Mouse (Mus musculus): ENCODE data around the gene Mcf2l.

Mcf2l gene

GRCm38 (mm10) chr8:12915187-12916006, 41.8 kb downstream of the Mcf2l start:
- DNase-seq: peak; percentile 69

- peak; percentile 45 for DNase-seq
Observed at GRCm38 (mm10) chr8:12916156-12916900, 42.7 kb downstream of the Mcf2l start.

DNA sequence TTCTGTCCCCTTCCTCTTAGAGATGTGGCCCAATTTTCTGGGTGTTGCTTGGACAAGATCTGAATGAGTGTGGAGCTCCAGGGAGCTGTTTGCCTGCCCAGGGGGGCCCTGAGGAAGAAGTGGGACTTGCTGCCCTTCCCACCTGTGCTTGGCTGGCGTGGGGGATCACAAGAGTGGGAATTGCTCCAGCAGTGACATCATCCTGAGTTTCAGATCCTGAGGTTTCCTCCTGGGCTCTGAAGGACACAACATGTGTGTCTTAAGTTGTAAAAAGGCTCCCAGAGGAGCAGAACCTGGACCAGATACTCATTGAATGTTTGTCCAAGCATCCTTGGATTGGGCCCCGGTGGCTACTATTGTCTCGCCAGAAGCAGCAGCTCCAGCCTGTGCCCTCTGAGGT, 43.4 kb downstream of the Mcf2l start:
- DNase-seq: peak; percentile 60

DNA sequence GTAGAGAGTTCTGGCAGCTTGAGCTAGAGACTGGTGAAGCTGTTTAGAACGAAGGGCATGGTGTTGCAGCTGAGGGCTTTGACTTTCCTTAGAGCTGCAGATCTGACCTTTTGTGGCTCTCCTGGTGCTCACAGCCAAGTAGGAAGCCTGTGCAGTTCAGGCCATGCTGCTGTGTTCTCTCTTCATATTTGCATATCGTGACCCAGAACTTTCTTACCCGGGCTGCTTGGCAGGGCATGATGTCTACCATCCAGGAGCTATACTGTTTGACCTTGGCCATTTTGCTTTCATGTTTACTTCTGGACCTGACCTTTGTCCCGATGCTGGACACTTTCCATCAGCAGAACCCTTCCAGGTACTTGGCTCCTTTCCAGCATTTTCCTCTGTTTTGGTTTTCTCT, 44.2 kb downstream of the Mcf2l start:
- DNase-seq: peak; percentile 16

DNA sequence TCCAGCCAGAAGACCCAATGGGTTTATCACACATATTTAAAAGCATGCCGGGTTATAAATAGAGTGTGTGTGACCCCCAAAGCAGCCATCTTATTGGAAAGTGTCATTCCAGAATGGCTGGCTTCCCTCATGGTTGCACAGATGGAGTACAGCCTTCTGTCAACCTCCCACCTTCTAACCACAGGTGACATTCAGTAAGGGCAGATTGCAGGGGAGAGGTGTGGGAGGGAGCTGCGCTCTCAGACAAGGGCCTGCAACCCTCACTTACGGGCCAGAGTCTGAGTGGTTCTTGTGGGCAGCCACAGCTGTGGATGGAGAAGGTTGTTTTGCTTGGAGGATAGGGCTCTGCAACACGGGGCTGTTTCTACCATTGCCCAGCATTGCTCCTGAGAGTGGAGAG, 47.0 kb downstream of the Mcf2l start:
- DNase-seq: no peak

- no peak for DNase-seq
Observed at GRCm38 (mm10) chr8:12925051-12925450, 51.4 kb downstream of the Mcf2l start.

DNA sequence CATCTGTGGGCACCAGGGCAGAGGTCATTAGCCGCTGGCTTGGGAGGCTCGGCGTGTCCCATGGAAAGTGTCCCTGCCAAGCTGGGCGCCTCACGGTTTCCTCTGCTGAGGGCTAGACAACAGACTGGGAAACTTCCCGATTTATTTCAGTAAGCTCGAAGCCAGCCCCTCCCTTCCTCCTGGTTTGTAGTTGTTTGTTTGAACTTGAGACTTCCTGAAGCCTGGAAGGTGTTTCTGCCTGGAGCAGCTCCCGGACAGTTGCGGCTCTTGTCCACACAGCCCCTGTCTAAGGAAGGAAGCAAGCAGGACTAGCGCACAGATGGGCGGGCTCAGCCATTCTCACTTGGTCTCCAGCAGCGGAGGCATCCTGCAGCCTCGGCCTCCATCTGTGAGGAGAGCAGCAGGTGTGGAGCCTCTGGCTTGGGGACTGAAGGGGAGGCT, 52.4 kb downstream of the Mcf2l start:
- DNase-seq: no peak

DNA sequence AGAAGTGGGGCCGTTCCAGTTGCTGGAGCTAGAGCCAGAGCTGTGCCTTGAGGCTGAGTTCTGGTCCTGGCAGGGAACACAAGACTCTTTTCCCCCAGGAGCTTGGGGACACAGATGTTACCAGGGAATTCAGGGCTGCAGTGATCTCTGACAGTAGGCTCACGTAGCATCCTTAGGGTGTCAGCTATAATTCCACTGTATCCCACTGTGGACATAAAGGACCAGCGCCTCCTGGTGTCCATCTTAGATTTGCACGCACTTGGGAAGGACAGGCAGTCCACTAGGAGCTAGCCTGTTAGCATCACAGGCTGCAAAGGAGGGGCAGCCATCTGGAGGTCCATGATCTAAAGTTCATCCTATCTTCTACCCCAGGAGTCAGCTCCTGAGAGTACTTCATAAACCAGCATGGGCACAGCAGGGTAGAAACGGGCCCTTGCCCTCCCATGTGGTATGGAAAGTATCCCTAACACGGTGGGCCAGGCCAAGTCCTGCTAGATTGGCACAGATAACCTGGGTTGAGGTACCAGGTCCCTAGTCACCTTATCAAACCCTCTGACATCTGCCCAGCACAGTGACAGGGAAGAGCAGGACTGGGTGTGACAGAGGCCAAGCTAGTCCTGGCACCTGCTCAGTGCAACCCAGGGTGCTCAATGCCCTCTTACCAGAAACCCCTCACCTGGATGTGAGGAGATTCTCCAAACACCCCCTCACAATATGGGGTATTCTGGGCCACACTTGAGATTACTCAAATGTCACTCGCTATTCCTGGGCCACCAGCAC, 53.8 kb downstream of the Mcf2l start:
- DNase-seq: peak; percentile 78

DNA sequence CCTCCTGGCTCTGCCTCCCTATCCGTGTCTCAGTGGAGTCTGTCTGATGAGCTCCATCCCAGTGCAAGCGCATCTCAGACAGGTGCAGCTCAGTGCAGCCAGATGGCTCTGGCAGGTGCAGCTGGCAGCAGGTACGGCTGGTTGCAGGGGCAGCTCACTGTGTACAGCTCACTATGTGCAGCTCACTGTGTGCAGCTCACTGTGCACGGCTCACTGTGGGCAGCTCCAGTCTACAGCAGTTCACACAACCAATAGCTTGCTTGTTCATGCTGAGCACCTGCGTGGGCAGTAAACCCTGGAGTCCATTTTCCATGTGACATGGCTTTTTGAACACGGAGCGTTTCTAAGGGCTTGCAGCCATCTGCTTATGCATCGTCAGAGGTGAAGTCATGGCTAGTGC, 54.4 kb downstream of the Mcf2l start:
- peak; percentile 55 for DNase-seq

- no peak for DNase-seq
Observed at GRCm38 (mm10) chr8:12928931-12929330, 55.3 kb downstream of the Mcf2l start.

DNA sequence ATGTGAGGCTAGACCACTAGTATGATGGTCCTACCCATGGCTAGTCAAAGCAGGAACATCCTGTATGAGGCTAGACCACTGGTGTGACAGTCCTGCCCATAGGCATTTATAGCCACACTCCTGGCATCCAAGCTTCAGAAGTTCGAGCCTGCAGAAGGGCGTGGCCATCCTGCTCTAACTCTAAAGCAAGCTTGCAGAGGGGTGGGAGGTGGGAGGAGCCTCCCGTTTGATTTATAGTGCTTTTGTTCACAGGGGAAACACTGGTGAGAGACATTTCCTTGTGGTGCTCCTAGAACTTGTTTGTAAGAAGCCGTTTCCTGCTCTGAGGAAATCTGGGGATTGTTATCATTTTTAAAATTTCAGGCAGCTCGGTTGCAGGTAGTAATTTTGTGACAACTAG, 56.7 kb downstream of the Mcf2l start:
- no peak for DNase-seq

DNA sequence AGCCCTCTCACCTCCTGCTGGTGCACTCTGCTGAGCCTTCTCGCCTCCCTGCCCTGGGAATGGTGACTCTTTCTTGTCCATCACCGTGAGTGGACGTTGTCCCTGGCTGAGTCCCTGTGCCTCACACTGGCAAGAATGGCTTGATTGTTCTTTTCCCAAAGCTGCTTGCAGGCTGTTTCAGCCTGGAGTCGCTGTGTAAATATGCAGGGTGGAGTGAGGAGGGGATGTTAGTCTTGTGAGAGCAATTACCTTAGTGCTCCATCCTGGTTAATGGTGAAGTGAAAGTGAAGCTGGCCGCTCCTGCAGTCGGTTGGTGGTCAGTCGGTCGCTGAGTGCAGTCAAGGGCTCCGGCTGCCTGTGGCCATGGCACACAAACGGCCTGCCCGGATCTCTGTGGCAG, 57.8 kb downstream of the Mcf2l start:
- DNase-seq: no peak

DNA sequence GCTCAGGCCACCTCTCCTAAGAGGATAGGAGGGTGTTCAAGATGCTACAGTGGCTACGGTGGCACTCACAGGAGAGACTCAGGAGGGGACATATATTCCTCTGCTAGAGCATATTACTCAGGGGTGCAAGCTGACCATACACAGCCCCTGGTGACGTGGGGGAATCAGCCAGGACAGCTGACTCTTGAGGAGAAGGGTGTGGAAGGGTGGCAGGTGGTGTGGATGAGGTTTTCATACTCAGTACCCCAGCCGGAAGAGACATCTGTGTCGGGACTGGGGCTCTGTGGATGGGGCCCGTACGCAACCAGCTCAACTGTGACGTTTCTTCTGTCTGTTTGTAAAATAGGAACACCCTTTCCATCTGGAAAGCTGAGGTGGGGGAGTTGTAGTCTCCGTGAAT, 58.9 kb downstream of the Mcf2l start:
- DNase-seq: no peak

- no peak for DNase-seq
Observed at GRCm38 (mm10) chr8:12933765-12934164, 60.2 kb downstream of the Mcf2l start.

- no peak for DNase-seq
Observed at GRCm38 (mm10) chr8:12934453-12935043, 60.9 kb downstream of the Mcf2l start.

- DNase-seq: peak; percentile 52
Observed at GRCm38 (mm10) chr8:12940549-12940948, 66.9 kb downstream of the Mcf2l start.

- no peak for DNase-seq
Observed at GRCm38 (mm10) chr8:12941161-12941926, 67.7 kb downstream of the Mcf2l start.

GRCm38 (mm10) chr8:12947604-12948573, 74.3 kb downstream of the Mcf2l start:
- no peak for DNase-seq

- no peak for DNase-seq
Observed at GRCm38 (mm10) chr8:12948574-12948961, 75.0 kb downstream of the Mcf2l start.

DNA sequence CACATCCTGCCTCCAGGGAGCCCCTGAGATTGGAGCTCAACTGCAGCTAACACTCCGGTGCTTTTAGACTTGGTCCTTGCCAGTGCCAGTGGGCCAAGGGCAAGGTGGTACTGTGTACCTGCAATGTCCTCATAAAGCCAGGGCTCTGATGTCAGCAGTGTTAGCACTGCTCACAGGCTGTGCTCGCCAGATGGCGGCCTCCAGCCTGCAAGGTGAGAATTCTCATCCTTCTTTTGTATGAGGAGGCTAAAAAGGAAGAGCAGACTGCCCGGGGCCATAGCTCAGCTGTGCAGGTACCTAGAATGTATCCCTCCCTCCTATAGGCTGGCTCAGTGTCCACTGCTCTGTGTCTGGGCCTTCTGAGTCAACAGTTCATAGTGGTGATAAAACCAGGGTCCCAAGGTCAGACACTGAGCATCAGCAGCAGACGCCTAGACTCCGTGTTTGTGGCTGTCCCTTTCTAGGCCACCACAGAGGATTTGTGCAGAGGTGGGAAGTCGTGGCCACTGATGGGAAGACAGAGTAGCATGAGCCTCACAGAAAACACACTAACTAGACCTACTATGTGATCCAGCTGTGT, 77.5 kb downstream of the Mcf2l start:
- peak; percentile 53 for DNase-seq

- DNase-seq: no peak
Observed at GRCm38 (mm10) chr8:12952699-12953098, 79.1 kb downstream of the Mcf2l start.

Measured in cerebellum, adult 11 months (tissue).